Mouse (Mus musculus) hindbrain, embryonic 12.5 days (tissue): ENCODE results near the gene Pros1. TPM values are rescaled to one million over a fixed set of nuclear protein-coding genes. Genes with fewer than 3 reads are reported as not detected.

Experiments used
- ATAC-seq: fragments of 200-750 bp; cut with Nextera tagmentation; 2 replicates; pipeline ENCODE4 v1.8.0; 2017; ENCODE audit warnings: moderate TSS enrichment; ENCODE audit not compliant: low FRiP score
- H3K27ac ChIP-seq: fragments of 300-500 bp; sonication (generic); 2 replicates; pipeline ENCODE4 v1.5.1; 2016; ENCODE audit warnings: mild to moderate bottlenecking
- H3K27me3 ChIP-seq: fragments of 300-500 bp; sonication (generic); 2 replicates; pipeline ENCODE4 v1.6.1; 2016; ENCODE audit warnings: mild to moderate bottlenecking
- H3K36me3 ChIP-seq: fragments of 300-500 bp; sonication (generic); 2 replicates; pipeline ENCODE4 v1.6.1; 2016; ENCODE audit warnings: mild to moderate bottlenecking
- H3K4me1 ChIP-seq: fragments of 300-500 bp; sonication (generic); 2 replicates; pipeline ENCODE4 v1.6.1; 2016
- H3K4me2 ChIP-seq: fragments of 300-500 bp; sonication (generic); replicated peaks from 2 replicates; pipeline ENCODE4 v1.6.1; 2016; ENCODE audit warnings: mild to moderate bottlenecking
- H3K4me3 ChIP-seq: fragments of 300-500 bp; sonication (generic); 2 replicates; pipeline ENCODE4 v1.5.1; 2016; ENCODE audit warnings: mild to moderate bottlenecking
- H3K9ac ChIP-seq: fragments of 300-500 bp; sonication (generic); 2 replicates; pipeline ENCODE4 v1.6.1; 2016; ENCODE audit warnings: mild to moderate bottlenecking, moderate library complexity
- H3K9me3 ChIP-seq: fragments of 300-500 bp; sonication (generic); replicated peaks from 2 replicates; pipeline ENCODE4 v1.6.1; 2016; ENCODE audit warnings: mild to moderate bottlenecking
- WGBS: fragments of 180-500 bp; shearing (Covaris S2); methylation state at CpG from one replicate; pipeline ENCODE4 v1.1.7; 2016; 5-methylcytosine and 5-hydroxymethylcytosine counted together
- microRNA-seq: library from miRNA; unstranded; fragments of <30 nt; microRNA quantifications from one replicate; pipeline ENCODE4, GENCODE M21; 2017
- polyA plus RNA-seq: library from polyadenylated mRNA; unstranded; fragments of >200 nt; fragmentation: Nextera tagmentation; extraction: Ambion mirVana; gene quantifications from 2 replicates; pipeline ENCODE4 v1.2.1, GENCODE M21; 2016

The Pros1 gene
- polyA plus RNA-seq, 1 experiment from 2014 or later, result 20.1 TPM

- Histone ChIP-seq H3K4me2 (no peak overlapping the region), H3K27ac (no peak overlapping the region), H3K9ac (no peak overlapping the region), H3K27me3 (no peaks in the 10 kb centered on the region), H3K36me3 (no peaks in the 10 kb centered on the region), H3K4me3 (no peak overlapping the region), H3K9me3 (no peaks in the 10 kb centered on the region), H3K4me1 (no peaks in the 10 kb centered on the region)
- WGBS, result 80% methylated on average over 6 of the region's 6 CpGs
- ATAC-seq, result no peak
These were observed 110.3 kb downstream of the Pros1 start for GRCm38 (mm10) chr16:62964361-62964763.

- H3K4me1 ChIP-seq, result no peaks in the 10 kb centered on the region
- H3K27ac ChIP-seq, result no peak overlapping the region
- H3K27me3 ChIP-seq, result no peaks in the 10 kb centered on the region
- no peak overlapping the region for H3K4me3 ChIP-seq
- no peaks in the 10 kb centered on the region for H3K9me3 ChIP-seq
- no peak for ATAC-seq
- no peaks in the 10 kb centered on the region for H3K36me3 ChIP-seq
- 76% methylated on average over 1 of the region's 1 CpGs for WGBS
- H3K9ac ChIP-seq, result no peak overlapping the region
- no peak overlapping the region for H3K4me2 ChIP-seq
These were observed 117.7 kb downstream of the Pros1 start for GRCm38 (mm10) chr16:62971673-62972332.

GRCm38 (mm10) chr16:62974926-62975325 is 120.8 kb downstream of the Pros1 start:
- Histone ChIP-seq H3K27me3 (no peaks in the 10 kb centered on the region), H3K4me1 (no peaks in the 10 kb centered on the region), H3K27ac (no peak overlapping the region), H3K4me3 (no peak overlapping the region), H3K4me2 (no peak overlapping the region), H3K9me3 (no peaks in the 10 kb centered on the region), H3K9ac (no peak overlapping the region), H3K36me3 (no peaks in the 10 kb centered on the region)
- WGBS, result 84% methylated on average over 1 of the region's 1 CpGs
- ATAC-seq, result no peak

Small RNAs within 50 kb of the gene (microRNA-seq; reads per million reads assigned to microRNA genes)
- not detected for gene Gm25986

Other genes starting within 250 kb of the Pros1 start
- gene Nsun3, start 67.5 kb upstream of the Pros1 start, polyA plus RNA-seq, result 10.5 and 12.6 TPM in 2 replicates
- gene Stx19, start 39.6 kb upstream of the Pros1 start, polyA plus RNA-seq, result 0.48 and 0.50 TPM in 2 replicates
- 18.6 and 21.0 TPM in 2 replicates for gene Arl13b, start 7.3 kb upstream of the Pros1 start, polyA plus RNA-seq